Mouse (Mus musculus) brain, adult 2 months (tissue): ENCODE measurements around the gene Tekt1.

Experiments
- DNase-seq: peaks from one replicate; pipeline ENCODE4 v3.0.0; 2011; ENCODE audit warnings: low read depth, low spot score

The Tekt1 gene

GRCm38 (mm10) chr11:72342549-72343237 is 19.5 kb downstream of the Tekt1 start:
- peak; percentile 84 for DNase-seq

- DNase-seq, result no peak
Measured at GRCm38 (mm10) chr11:72339716-72340115, 22.5 kb downstream of the Tekt1 start.

- peak; percentile 21 for DNase-seq
Measured at GRCm38 (mm10) chr11:72338437-72338871, 23.8 kb downstream of the Tekt1 start.

- DNase-seq, result no peak
Measured at GRCm38 (mm10) chr11:72336726-72337125, 25.5 kb downstream of the Tekt1 start.

- no peak for DNase-seq
Measured at GRCm38 (mm10) chr11:72334653-72335052, 27.6 kb downstream of the Tekt1 start.

- peak; percentile 84 for DNase-seq
Measured at GRCm38 (mm10) chr11:72332951-72333667, 29.1 kb downstream of the Tekt1 start.

GRCm38 (mm10) chr11:72325701-72326100 is 36.5 kb downstream of the Tekt1 start:
- no peak for DNase-seq

- peak; percentile 53 for DNase-seq
Measured at GRCm38 (mm10) chr11:72324431-72324830, 37.8 kb downstream of the Tekt1 start.

- DNase-seq, result no peak
Measured at GRCm38 (mm10) chr11:72318026-72318425, 44.2 kb downstream of the Tekt1 start.

- peak; percentile 69 for DNase-seq
Measured at GRCm38 (mm10) chr11:72314151-72314895, 47.9 kb downstream of the Tekt1 start, which contains the start of gene Fbxo39. Gene Fbxo39 (plus strand): TSS chr11:72314444.

GRCm38 (mm10) chr11:72311355-72312001 is 50.8 kb downstream of the Tekt1 start:
- DNase-seq, result no peak

- no peak for DNase-seq
Measured at GRCm38 (mm10) chr11:72310491-72310890, 51.8 kb downstream of the Tekt1 start.

GRCm38 (mm10) chr11:72308982-72309381 is 53.3 kb downstream of the Tekt1 start:
- no peak for DNase-seq

- peak; percentile 80 for DNase-seq
Measured at GRCm38 (mm10) chr11:72307461-72307860, 54.8 kb downstream of the Tekt1 start.

GRCm38 (mm10) chr11:72302230-72302629 is 60.0 kb downstream of the Tekt1 start:
- DNase-seq, result peak; percentile 97

- DNase-seq, result peak; percentile 71
Measured at GRCm38 (mm10) chr11:72301334-72301733, 60.9 kb downstream of the Tekt1 start, which contains the start of gene Xaf1. Gene Xaf1 (plus strand): TSS chr11:72301629.
